Mouse (Mus musculus) olfactory bulb, adult 2 months (tissue): ENCODE results near the gene Grem2.

Source experiments
- CTCF ChIP-seq: fragments of 200-500 bp; IDR thresholded peaks from 2 replicates; pipeline ENCODE4 v1.5.1; 2012; ENCODE audit warnings: low read depth, mild to moderate bottlenecking, low read length, moderate library complexity; ENCODE audit not compliant: insufficient read depth
- POLR2A ChIP-seq: fragments of 200-500 bp; IDR thresholded peaks from 2 replicates; pipeline ENCODE4 v1.6.1; 2012; ENCODE audit warnings: mild to moderate bottlenecking, low read depth, low read length, moderate library complexity; ENCODE audit not compliant: insufficient read depth

GRCm38 (mm10) chr1:174929459-174930181, 8.0 kb upstream of the Grem2 start:
- TF ChIP-seq CTCF: no peak
- TF ChIP-seq POLR2A: no peak
